Mouse (Mus musculus) limb, embryonic 12.5 days (tissue): ENCODE measurements around the gene Dapk3. TPM values are rescaled to one million over a fixed set of nuclear protein-coding genes. Genes with fewer than 3 reads are reported as not detected.
A peak's percentile ranks its signal among the peaks of the same experiment; 100 is the strongest.
"Not testable (repeated sequence)": the region's sequence is repeated elsewhere in the genome, so short reads cannot be mapped to it uniquely, and the experiment has no call there.

Source experiments
- ATAC-seq: fragments of 200-750 bp; cut with Nextera tagmentation; 2 replicates; pipeline ENCODE4 v1.8.0; 2017; ENCODE audit warnings: low read depth, moderate TSS enrichment; ENCODE audit not compliant: insufficient number of reproducible peaks, insufficient read depth, low FRiP score, low TSS enrichment
- H3K27ac ChIP-seq: fragments of 300-500 bp; sonication (generic); 2 replicates; pipeline ENCODE4 v1.5.1; 2016; ENCODE audit warnings: mild to moderate bottlenecking, moderate library complexity
- H3K27me3 ChIP-seq: fragments of 300-500 bp; sonication (generic); 2 replicates; pipeline ENCODE4 v1.6.1; 2016; ENCODE audit warnings: mild to moderate bottlenecking, moderate library complexity
- H3K36me3 ChIP-seq: fragments of 300-500 bp; sonication (generic); 2 replicates; pipeline ENCODE4 v1.6.1; 2016; ENCODE audit warnings: mild to moderate bottlenecking, moderate library complexity
- H3K4me1 ChIP-seq: fragments of 300-500 bp; sonication (generic); replicated peaks from 2 replicates; pipeline ENCODE4 v1.6.1; 2016
- H3K4me2 ChIP-seq: fragments of 300-500 bp; sonication (generic); 2 replicates; pipeline ENCODE4 v1.6.1; 2016; ENCODE audit warnings: mild to moderate bottlenecking, moderate library complexity
- H3K4me3 ChIP-seq: fragments of 300-500 bp; sonication (generic); replicated peaks from 2 replicates; pipeline ENCODE4 v1.5.1; 2016; ENCODE audit warnings: mild to moderate bottlenecking
- H3K9ac ChIP-seq: fragments of 300-500 bp; sonication (generic); replicated peaks from 2 replicates; pipeline ENCODE4 v1.6.1; 2016; ENCODE audit warnings: mild to moderate bottlenecking, moderate library complexity
- H3K9me3 ChIP-seq: fragments of 300-500 bp; sonication (generic); 2 replicates; pipeline ENCODE4 v1.6.1; 2016; ENCODE audit warnings: mild to moderate bottlenecking, moderate library complexity
- WGBS: fragments of 180-500 bp; shearing (Covaris S2); methylation state at CpG from one replicate; pipeline ENCODE4 v1.1.7; 2016; 5-methylcytosine and 5-hydroxymethylcytosine counted together
- polyA plus RNA-seq: library from polyadenylated mRNA; unstranded; fragments of >200 nt; fragmentation: Nextera tagmentation; extraction: Ambion mirVana; gene quantifications from 2 replicates; pipeline ENCODE4 v1.2.1, GENCODE M21; 2016

The Dapk3 gene
- polyA plus RNA-seq, 1 experiment from 2014 or later: 64.2 TPM

DNA sequence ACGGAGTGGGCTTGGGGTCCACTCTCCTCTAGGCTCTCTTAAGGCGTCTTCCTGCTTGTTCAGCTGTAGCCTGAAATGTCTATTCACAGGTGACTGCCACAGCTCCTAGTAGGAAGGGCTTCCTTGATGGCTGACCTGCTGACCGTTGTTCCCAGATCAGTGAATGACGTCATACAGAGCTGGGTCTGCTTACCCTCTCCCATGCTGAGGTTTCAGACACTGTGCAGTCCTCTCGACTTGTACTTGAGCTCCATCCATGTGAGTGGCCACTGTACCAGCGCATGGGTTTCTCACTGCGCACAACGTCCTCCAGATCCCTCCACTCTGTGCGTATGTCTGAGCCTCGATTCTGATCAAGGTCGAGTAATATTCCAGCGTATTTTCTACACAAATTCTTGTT, 30.2 kb upstream of the Dapk3 start:
- no peak overlapping the region for H3K4me3 ChIP-seq
- no peaks in the 10 kb centered on the region for H3K9me3 ChIP-seq
- peak overlapping the region; percentile 50; the same call in 1 of the 2 replicates for H3K27ac ChIP-seq
- no peaks in the 10 kb centered on the region for H3K27me3 ChIP-seq
- WGBS: 78% methylated on average over 12 of the region's 12 CpGs
- H3K9ac ChIP-seq: no peak overlapping the region
- H3K4me2 ChIP-seq: no peak overlapping the region
- no peaks in the 10 kb centered on the region for H3K4me1 ChIP-seq
- H3K36me3 ChIP-seq: peaks cover 86% of the 10 kb centered on the region
- ATAC-seq: no peak

DNA sequence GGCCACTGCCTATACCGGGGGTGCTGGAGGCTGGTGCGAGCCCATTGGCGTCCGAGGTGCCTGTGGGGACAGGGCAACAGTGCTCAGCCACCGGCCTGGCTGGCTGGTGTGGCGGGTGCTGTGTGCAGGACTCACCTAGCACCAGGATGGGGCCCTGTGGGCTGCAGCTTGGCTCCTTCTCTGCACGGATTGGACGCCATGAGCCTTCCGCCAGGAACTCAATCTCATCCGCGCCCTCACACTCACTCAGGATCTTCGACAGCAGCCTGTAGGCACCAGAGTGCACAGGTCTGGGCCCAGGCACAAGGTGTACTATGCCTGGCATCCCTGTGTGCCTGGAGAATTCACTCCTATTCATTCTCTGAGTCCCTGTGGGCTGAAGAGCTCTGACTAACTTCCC, 28.5 kb upstream of the Dapk3 start:
- WGBS: 93% methylated on average over 12 of the region's 12 CpGs
- Histone ChIP-seq H3K4me3 (no peak overlapping the region), H3K4me2 (no peak overlapping the region), H3K27me3 (no peaks in the 10 kb centered on the region), H3K4me1 (no peaks in the 10 kb centered on the region), H3K9ac (no peak overlapping the region), H3K9me3 (no peaks in the 10 kb centered on the region), H3K36me3 (peaks cover 86% of the 10 kb centered on the region), H3K27ac (peak overlapping the region; percentile 50; the same call in 1 of the 2 replicates)
- ATAC-seq: no peak

DNA sequence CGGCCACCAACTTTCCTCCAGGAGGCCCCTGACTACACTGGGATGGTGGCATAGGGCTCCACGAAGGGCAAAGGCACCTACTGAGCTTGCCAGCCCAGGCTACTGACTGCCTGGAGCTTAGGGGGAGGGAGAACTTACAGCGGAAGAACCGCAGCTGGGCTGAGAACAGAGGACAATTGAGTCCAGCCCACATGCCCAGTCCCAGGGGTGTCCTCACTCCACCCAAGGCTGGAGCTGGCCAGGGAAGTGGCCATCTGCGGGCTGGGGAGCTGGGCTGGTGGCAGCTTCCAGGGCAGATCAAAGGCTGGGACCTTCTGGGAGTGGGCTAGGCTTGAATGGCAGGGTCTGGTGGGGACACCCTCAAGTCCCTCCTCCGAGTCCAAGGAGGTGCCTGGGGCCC, 28.1 kb upstream of the Dapk3 start:
- Histone ChIP-seq H3K4me2 (no peak overlapping the region), H3K9ac (no peak overlapping the region), H3K27ac (peak overlapping the region; percentile 50; the same call in 1 of the 2 replicates), H3K9me3 (no peaks in the 10 kb centered on the region), H3K4me1 (no peaks in the 10 kb centered on the region), H3K36me3 (peaks cover 83% of the 10 kb centered on the region), H3K27me3 (no peaks in the 10 kb centered on the region), H3K4me3 (no peak overlapping the region)
- 78% methylated on average over 6 of the region's 6 CpGs for WGBS
- no peak for ATAC-seq

DNA sequence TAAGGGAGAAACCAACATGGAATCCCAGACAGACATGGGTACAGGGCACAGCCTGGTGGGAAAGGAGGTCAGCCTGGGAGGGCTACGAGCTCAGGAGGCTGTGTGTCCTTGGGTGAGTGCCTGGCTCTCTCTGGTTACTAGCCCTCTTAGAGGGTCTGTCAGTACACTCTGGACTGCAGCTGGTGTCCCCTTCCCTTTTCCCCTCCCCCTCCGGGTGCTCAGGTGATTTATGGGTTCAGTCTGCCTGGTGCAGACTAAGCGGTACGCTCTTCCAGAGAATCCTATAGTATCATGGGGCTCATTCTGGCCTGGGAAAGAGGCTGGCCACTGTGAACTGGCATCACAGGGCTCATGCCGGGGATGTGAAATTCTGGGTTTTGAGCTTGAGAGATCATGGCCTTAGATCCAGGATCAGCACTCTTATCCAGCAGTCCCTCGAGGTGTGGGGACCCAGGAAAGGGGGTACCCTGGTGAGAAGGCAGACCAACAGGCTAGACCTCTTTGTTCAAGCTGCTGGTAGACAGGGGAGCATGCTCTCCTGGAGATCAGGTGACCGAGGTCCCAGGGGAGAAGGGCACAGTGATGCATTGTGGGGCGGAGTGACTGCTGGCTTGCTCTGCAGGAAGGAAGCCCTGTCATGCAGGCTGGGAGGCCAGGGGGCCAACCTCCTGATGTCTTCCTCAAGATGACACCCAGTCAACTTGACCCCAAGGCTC, 21.0 kb upstream of the Dapk3 start:
- WGBS: 65% methylated on average over 8 of the region's 8 CpGs
- Histone ChIP-seq H3K9ac (no peak overlapping the region), H3K9me3 (no peaks in the 10 kb centered on the region), H3K27me3 (no peaks in the 10 kb centered on the region), H3K36me3 (peaks cover 83% of the 10 kb centered on the region), H3K27ac (no peak overlapping the region), H3K4me2 (no peak overlapping the region), H3K4me1 (peaks cover 26% of the 10 kb centered on the region), H3K4me3 (0 out of 2 replicates have a peak overlapping the region, but pooled peaks have one; percentile 4)
- no peak for ATAC-seq

DNA sequence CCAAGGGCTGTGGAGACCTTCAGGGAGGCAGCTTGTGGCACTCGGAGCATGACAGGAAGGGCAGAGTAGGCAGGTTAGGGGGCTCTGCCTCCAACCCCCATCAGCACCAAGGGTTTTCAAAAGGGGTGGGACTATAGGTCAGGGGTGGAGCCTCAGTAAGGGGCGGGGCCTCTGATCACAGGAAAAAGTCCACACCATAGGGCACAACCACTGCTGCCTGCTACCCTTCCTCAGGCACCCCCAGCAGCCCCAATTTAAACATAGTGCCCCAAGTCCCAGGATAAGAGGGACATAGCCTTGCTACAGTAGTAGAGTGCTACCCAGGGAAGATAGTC, 20.5 kb upstream of the Dapk3 start:
- Histone ChIP-seq H3K4me2 (no peak overlapping the region), H3K27me3 (no peaks in the 10 kb centered on the region), H3K36me3 (peaks cover 78% of the 10 kb centered on the region), H3K4me1 (peaks cover 29% of the 10 kb centered on the region), H3K9ac (no peak overlapping the region), H3K9me3 (no peaks in the 10 kb centered on the region), H3K27ac (no peak overlapping the region), H3K4me3 (0 out of 2 replicates have a peak overlapping the region, but pooled peaks have one; percentile 4)
- 80% methylated on average over 2 of the region's 2 CpGs for WGBS
- ATAC-seq: no peak

DNA sequence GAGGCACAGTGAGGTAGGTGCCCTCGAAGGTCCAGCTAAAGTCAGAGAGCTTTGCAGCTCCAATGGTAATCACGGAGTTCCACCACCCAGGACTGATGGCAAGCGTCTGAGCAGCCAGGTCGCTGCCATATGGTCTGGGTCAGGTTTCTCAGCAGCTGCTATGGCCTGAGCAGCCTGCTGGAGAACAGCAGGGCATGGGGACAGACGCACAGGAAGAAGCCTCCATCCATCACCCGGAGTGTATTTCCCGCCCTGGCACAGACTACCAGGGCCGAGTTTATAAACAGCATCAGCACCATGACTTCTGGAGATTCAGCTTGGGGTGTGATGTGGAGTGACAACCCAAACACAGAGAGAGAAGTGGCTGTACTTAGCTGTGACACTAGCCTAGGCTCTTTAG, 17.7 kb upstream of the Dapk3 start:
- H3K4me3 ChIP-seq: no peak overlapping the region
- ATAC-seq: no peak
- 62% methylated on average over 8 of the region's 8 CpGs for WGBS
- H3K27me3 ChIP-seq: no peaks in the 10 kb centered on the region
- H3K4me1 ChIP-seq: peaks cover 36% of the 10 kb centered on the region
- H3K9me3 ChIP-seq: no peaks in the 10 kb centered on the region
- H3K36me3 ChIP-seq: peaks cover 53% of the 10 kb centered on the region
- H3K27ac ChIP-seq: no peak overlapping the region
- H3K4me2 ChIP-seq: no peak overlapping the region
- no peak overlapping the region for H3K9ac ChIP-seq

DNA sequence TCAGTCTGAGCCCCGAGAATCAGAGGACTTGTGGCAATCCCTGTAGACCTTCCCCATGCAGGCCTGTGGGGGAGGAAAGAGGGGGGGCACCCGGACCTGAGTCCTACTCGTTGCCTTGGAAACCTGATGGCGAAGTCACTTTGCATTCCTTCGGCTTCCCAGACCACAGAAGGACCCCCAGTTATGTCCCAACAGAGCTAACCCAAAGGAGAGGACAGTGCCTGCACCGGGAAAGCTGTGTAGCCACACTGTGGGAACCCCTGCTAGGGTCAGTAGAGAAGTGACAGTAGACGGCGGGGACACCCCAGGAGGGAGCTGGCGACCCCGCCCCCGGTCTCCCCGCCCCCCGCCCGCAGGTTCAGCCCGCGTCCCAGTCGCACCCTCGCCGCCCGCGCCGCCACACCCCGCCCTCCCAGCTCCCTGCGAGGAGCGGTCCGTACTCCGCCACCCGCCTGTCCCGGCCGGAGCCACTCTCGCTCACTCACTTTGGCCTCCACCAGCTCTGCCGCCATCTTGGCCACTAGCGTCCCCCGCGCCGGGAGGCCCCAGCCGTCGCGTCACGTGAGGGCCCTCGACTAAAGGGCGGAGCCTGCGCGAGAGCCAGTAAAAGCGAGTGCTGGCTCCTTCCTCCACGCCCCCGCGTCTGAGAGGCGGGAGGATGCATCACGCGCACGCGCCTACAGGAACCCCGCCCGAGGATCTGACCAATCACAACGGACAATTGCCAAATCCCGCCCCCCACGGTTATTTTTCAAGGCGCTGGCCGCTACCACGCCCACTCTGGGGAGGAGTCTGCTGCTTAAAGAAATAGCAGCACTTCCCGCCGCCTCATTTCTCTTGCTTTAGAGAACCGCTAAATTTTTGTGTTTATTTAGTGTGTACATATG, 15.4 kb upstream of the Dapk3 start, which contains the start of gene Pias4:
Pias4 (minus strand) TSS at position 724 of the 887 bp plus-strand sequence.
- under 1% methylated on average over 61 of the region's 64 CpGs for WGBS
- Histone ChIP-seq H3K27ac (peak within 1 kb of the TSS; percentile 84), H3K4me2 (peak within 1 kb of the TSS; percentile 92), H3K27me3 (no peaks in the 10 kb centered on the region), H3K4me1 (peaks cover 26% of the 10 kb centered on the region), H3K9me3 (no peaks in the 10 kb centered on the region), H3K36me3 (peaks cover 30% of the 10 kb centered on the region), H3K4me3 (peak within 1 kb of the TSS; percentile 93), H3K9ac (peak within 1 kb of the TSS; percentile 85)
- peak; percentile 74 for ATAC-seq

DNA sequence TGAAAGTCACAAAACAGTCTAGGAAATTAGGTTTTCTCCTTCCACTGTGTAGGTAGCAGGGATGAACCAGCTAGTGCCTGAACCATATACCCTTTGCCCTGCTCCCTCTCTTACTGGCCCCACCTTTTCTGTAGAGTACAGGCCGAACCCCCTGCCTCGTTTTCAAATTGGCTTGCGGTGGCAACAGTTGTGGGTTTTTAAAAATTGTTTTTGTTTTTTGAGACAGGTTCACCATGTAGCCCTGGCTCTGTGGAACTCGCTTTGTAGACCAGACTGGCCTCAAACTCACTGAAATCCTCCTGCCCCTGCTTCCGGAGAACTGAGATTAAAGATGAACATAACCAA, 14.7 kb upstream of the Dapk3 start:
- Histone ChIP-seq H3K27me3 (no peaks in the 10 kb centered on the region), H3K27ac (peak overlapping the region; percentile 84), H3K4me3 (peak overlapping the region; percentile 93), H3K9ac (peak overlapping the region; percentile 42; the same call in 1 of the 2 replicates), H3K4me1 (peaks cover 23% of the 10 kb centered on the region), H3K4me2 (peak overlapping the region; percentile 76), H3K36me3 (peaks cover 26% of the 10 kb centered on the region), H3K9me3 (no peaks in the 10 kb centered on the region)
- 7% methylated on average over 5 of the region's 5 CpGs for WGBS
- peak; percentile 52 for ATAC-seq

DNA sequence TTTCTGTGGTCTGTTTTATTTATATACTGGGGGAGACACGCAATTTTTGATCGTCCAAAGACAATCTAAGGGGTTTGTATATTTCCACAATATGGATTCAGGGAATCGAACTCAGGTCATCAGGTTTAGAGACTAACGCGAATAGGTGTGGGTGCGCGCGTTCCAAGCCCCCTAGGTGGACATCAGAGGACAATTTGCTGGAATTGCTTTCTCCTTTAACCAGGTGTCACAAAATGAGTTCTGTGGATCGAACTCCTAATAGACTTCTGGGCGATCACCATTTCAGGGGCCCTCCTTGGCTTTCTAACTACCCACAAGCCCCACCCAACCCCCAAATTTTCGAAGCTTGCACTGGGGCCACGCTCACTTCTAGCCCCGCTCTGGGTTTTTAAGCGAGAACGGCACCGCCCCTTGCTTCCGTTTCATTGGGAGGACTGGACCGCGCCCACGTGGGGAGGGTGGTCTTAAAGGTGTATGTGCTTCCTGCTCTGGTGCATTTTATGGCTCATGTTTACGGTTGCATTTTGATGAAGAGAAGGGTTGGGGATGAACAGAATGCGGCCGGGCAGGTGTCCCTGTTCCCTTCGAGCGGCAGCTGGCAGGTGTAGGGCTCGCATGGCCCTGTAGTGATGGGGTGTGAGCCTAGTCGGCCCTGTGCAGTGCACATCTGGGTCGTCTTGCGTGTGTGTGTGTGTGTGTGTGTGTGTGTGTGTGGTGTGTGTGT, 14.1 kb upstream of the Dapk3 start:
- peak overlapping the region; percentile 93 for H3K4me3 ChIP-seq
- peak overlapping the region; percentile 84 for H3K27ac ChIP-seq
- 3% methylated on average over 29 of the region's 29 CpGs for WGBS
- peaks cover 29% of the 10 kb centered on the region for H3K4me1 ChIP-seq
- no peaks in the 10 kb centered on the region for H3K9me3 ChIP-seq
- no peaks in the 10 kb centered on the region for H3K27me3 ChIP-seq
- no peak for ATAC-seq
- peak overlapping the region; percentile 42; the same call in 1 of the 2 replicates for H3K9ac ChIP-seq
- peak overlapping the region; percentile 76 for H3K4me2 ChIP-seq
- H3K36me3 ChIP-seq: peaks cover 19% of the 10 kb centered on the region

DNA sequence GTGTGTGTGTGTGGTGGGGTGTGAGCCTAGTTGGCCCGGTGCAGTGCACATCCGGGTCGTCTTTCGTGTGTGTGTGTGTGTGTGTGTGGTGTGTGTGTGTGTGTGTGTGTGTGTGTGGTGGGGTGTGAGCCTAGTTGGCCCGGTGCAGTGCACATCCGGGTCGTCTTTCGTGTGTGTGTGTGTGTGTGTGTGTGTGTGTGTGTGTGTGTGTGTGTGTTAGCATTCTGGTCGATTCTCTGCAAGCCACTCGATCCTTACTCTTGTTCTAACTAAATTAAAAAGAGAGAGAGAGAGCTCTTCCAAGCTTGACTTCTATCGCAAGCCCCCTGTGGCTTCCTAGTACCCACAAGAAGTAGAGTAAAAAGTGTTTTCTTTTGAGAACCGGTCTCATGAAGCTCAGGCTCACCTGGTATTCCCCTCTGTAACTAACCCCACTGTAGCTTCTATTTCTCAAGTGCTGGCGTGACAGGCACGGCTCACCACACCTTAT, 13.3 kb upstream of the Dapk3 start:
- not testable (repeated sequence) for H3K4me3 ChIP-seq, H3K27me3 ChIP-seq, H3K27ac ChIP-seq, H3K9ac ChIP-seq, ATAC-seq, H3K9me3 ChIP-seq
- Histone ChIP-seq H3K4me2 (peak overlapping the region; percentile 76), H3K36me3 (peaks cover 12% of the 10 kb centered on the region), H3K4me1 (peaks cover 37% of the 10 kb centered on the region)
- 66% methylated on average over 5 of the region's 14 CpGs for WGBS
